Mouse (Mus musculus) layer of hippocampus, postnatal 10 days (tissue): ENCODE results near the gene Rbpjl. TPM values are rescaled to one million over a fixed set of nuclear protein-coding genes. Genes with fewer than 3 reads are reported as not detected.

ENCODE experiments used
- DNase-seq, 2 experiments: peaks; one replicate each; pipeline ENCODE4 v3.0.0; 2021; ENCODE audit warnings: low spot score in 2 of 2
- total RNA-seq, 2 experiments: library from RNA; stranded (reverse); gene quantifications; 2 replicates each; pipeline ENCODE4 v1.2.3; 2021

Rbpjl gene
- total RNA-seq, 2 experiments from 2014 or later = 0.38 to 0.48 TPM

DNA sequence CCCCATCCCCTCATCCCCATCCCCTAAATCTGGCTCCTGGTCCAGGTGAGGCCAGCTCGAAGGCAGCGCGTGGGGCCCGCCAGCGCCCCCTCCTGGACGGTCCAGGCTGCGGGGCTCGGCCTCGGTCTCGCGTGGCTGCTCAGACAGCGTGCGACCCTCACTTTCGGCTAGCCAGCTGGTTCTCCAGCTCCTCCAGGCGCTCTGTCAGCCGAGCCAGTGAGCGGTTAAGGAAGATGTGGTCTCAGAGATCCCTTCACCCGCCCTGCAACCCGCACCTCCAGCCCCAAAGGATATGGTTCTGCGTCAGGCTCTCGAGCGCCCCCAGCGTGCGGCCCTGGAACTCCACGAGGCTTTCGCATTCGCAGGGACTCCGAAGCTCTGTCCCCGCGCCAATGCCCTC, 13.4 kb upstream of the Rbpjl start:
- DNase-seq = peak; percentile 94

DNA sequence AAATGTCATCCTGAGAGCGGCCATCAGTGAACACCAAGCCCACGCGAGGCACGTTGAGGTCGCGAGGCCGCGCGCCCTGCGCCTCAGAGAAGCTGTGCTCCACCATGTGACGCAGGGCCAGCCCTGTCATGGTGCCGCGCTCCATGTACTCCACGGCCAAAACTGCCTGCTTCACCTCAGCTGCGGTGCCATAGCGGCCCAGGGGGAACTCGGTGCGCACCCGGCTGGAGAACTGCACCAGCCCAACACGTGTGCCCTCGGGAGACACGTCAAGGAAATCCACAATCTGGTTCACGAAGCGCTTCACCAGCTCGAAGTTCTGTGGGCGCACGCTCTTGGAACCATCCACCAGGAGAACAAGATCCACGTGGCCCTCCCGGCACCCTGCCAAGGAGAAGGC, 9.8 kb upstream of the Rbpjl start:
- no peak for DNase-seq

- no peak for DNase-seq
Measured at GRCm38 (mm10) chr2:164396076-164396475, 6.9 kb upstream of the Rbpjl start.

- DNase-seq = no peak
Measured at GRCm38 (mm10) chr2:164396911-164397310, 6.0 kb upstream of the Rbpjl start.

- DNase-seq = peak in 1 of 2 experiments; percentile 56
Measured at GRCm38 (mm10) chr2:164403396-164404081, 598 bp downstream of the Rbpjl start.

DNA sequence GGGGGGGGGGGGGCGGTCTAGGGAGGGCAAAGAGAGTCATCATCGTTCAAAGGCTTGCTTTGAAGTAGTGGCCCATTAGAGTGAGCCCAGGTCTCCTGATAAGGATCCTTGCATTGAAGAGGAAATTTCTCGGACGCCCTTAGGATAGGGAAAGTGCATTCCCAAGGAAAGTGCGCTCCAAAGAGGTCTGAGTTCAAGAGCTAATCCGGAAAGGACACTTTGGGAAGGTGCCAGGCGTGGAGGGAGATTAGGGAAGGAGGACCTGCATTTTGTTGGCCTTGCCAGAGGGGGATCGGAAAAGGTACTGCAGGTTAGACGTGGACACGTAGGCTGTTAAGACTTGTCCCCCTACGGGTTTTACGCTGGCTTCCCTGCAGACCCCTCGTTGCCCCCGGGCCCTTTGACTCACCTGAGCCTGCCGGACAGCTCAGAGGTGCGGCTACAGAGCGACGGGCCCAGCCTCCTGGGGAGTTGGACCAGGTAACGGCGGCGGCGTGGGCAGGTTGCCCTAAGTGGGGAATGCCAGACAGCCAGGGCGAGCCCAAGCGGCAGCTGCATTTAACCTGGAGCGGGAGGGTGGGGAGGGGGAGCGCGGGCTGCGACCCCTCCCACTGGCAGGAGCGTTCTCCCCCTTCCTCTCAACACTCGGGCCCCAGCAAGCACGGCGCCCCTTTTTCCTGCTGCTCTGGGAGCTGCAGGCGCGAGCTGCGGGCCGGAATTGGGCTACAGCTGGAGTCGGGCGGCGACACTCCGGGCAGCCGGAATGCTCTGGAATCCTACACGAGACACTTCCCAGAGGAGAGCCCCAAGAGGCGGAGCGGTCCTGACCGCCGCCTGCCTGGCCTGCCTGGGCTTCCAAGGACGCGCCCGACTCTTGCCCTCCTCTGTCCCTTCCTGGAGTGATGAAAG, 1.4 kb downstream of the Rbpjl start:
- DNase-seq = peak in 1 of 2 experiments; percentile 32

DNA sequence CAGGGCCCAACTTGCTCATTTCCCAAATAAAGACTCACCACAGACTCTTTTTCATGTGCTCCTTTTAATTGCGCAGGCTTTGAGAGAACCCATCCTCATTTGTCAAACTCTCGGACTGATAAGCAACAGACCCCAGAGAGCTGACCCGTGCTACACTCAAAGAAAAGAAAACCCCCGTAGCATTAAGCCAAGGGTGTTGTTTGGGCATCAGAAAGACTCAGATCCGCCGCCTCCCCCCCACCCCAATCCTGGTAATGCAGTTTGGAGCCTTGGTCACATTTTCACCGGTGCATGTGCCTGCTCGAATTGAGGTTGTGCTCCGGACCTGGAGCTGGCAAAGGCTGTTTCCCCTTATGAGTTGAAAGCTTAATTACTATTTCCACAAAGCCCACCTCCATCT, 2.1 kb downstream of the Rbpjl start, which contains the start of gene Matn4:
Gene Matn4, minus strand, starts transcription at position 101 of the 400 bp plus-strand sequence.
- no peak for DNase-seq

DNA sequence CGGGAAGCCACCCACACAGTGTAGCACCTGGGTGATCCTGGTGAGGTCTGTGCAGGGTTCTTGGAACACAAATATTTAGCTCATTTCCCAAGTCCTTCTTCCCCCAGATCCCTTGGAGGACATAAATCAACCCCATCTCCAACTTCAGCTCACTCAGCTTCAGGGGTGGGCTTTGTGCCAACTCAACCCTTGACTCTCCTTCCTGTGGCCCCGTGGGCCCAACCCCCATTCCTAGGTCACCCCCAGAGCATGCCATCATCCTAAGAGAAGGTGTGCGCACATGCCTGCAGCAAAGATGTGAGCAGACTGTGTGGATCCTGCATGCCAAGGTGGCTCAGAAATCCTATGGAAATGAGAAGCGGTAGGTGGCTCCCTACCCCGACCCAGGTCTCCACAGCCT, 2.6 kb downstream of the Rbpjl start:
- DNase-seq = no peak

GRCm38 (mm10) chr2:164407708-164408107, 4.8 kb downstream of the Rbpjl start:
- DNase-seq = peak; percentile 77 to 83

- DNase-seq = no peak
Measured at GRCm38 (mm10) chr2:164414167-164414566, 11.2 kb downstream of the Rbpjl start.

GRCm38 (mm10) chr2:164414581-164414980, 11.6 kb downstream of the Rbpjl start:
- no peak for DNase-seq

DNA sequence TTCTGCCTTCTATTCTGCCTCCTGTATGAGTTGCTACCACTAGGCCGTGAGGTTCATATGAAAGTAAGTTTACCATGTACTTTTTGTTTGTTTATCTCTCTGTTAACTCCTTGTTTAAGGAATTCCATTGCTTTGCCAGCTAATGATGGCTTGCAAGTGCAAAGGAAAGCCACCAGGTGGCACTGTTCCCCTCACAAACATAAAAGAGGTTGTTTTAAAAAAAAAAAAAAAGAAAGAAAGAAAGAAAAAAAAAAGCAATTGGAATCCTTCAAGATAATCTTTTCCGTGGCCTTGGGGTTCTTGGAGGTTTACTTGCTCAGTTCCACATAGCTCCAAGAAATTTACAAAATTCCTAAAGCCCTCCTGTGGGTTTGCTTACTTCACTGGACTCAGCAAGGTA, 14.3 kb downstream of the Rbpjl start:
- peak in 1 of 2 experiments; percentile 53 for DNase-seq

DNA sequence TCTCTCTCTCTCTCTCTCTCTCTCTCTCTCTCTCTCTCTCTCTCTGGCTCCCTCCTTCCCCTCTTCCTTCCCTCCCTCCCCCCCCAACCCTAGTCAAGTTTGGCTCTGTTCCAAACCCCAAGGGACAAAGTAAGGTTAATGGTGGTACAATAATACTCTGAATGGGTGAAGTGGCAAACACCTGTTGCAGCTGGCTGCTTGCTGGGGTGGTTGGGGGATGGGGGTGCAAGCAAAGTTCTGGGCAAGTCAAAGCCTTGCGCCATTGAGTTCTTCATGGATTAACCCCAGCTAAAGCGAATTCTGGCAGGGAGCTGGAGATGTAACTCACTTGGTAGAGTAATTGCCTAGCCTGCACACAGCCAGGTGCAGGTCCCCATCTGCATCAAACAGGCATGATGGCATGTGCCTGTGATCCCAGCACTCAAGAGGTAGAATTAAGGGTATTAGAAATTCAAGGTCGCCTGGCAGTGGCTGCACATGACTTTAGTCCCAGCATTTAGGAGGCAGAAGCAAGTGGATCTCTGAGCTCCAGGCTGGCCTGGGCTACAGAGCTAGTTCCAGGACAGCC, 15.5 kb downstream of the Rbpjl start:
- DNase-seq = no peak

DNA sequence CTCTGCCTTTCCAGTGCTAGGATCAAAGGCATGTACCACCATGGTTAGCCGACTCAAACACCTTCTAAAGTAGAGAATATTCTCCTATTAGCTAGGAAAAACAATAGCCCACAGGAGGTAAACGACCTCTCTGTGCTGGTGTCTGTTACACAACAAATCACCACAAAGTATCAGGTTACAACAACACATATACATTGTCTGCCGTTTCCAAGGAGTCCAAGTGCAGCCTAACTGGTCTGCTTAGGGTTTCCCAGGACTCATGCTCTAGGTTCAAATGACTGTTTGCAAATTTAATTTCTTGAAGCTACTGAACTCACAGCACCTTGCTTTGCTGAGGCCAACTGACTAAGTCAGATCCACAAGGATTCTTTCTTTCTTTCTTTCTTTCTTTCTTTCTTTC, 16.5 kb downstream of the Rbpjl start:
- no peak for DNase-seq

- DNase-seq = no peak
Measured at GRCm38 (mm10) chr2:164421306-164421705, 18.4 kb downstream of the Rbpjl start.

DNA sequence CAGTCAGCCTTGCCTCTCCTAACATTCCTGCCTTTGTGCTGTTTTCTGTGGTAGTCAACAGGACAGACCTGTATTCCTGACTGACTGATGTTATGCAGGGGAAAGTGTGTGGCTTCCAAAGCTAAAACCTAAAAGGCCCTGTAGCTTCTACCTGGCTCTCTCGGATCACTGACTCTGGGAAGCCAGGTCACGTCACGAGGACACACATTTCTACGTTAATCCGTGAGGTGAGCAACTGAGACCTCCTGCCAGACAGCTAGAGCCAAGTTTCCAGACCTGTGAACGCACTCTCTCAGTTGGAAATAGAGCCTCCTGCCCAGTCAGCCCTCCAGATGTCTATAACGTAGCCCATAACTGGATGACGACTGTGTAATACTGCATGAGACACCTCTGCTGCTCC, 19.0 kb downstream of the Rbpjl start:
- DNase-seq = no peak

DNA sequence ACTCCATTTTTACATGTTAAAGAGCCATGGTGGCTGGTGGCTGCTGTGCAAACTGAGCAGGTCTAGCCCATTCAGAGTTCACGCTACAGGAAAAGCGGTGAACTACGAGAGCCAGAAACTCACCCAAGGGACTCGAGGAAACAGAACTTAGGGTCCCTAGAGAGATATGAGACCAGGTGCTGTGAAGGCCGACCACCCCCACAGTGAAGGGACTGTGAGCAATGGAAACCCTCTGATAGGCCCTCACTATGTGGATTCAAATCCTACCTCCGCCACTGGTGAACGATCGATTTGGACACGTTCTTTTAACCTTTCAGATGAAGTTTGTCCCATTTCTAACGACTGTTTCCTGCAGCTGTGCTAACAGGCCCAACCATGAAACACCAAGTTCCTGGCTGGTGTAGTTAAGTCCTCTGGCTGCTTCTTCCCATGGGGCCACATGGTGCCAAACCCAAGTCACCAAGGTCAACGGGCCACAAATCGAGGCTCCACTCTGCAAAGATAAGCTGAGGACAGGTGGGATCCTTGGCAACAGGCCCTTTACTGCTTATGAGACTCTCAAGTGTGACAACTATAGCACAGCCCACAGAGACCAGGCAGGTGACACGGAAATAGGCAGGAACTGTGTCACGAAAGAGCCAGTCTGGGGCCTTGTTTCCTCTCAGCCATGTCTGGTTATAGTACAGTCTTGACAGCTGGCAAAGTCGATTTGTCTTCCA, 19.9 kb downstream of the Rbpjl start:
- DNase-seq = no peak

GRCm38 (mm10) chr2:164423464-164423863, 20.5 kb downstream of the Rbpjl start:
- DNase-seq = no peak

DNA sequence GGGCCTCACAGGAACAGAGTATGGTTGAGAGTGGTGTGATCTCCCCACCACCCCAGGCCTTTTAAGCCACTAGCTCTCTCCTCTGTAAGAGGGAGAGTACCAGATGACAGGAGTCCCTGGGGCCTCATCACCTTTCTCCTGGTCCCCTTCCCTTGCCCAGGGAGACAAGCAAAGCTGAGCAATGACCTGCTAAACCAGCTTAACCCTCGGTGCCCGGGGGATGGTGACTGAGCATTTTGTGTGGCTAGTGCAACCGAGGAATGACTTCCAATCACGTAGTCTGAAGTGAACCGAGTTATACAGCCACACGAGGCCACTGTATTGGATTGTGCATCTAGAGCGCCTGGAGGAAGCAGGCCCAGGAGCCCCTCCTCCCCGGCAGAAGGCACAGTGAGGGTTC, 21.5 kb downstream of the Rbpjl start:
- no peak for DNase-seq

DNA sequence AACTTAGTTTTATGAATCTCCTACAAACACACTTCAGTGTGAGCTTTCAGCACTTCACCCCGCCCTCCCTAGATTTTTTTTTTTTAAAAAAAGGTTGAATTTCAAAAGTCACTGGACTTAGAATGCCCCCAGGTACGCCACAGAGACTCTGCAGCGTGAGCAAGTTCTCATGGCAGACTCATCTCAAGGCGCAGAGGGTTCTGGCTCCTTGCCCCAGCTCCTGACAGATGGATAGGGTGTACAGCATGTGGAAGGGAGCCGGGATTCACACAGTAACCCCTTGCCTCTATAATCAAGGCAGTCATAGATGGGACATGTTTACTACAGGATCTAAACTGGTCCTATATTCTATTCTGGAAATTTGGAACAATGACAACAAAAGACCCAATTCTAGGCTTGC, 22.5 kb downstream of the Rbpjl start:
- no peak for DNase-seq

- DNase-seq = no peak
Measured at GRCm38 (mm10) chr2:164426121-164426520, 23.2 kb downstream of the Rbpjl start.
